Mouse (Mus musculus): ENCODE measurements around the gene Dhdh.
"Not testable (repeated sequence)": the region's sequence is repeated elsewhere in the genome, so short reads cannot be mapped to it uniquely, and the experiment has no call there.

DNA sequence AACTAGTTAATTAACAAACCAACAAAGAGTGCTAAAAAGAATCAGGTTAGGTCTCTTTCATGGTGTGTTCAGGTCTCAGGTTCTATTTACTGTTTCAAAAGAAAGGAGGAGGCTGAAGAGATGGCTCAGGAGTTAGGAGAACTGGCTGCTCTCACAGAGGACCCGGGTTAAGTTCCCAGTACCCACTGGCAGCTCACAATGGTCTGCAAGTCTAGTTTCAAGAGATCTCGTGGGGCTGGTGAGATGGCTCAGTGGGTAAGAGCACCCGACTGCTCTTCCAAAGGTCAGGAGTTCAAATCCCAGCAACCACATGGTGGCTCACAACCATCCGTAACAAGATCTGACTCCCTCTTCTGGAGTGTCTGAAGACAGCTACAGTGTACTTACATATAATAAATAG is 8.3 kb downstream of the Dhdh start:
- not testable (repeated sequence) for TF ChIP-seq CTCF (IDR thresholded peaks at IDR 0.05; ENCODE audit: extremely low read depth, insufficient read length, insufficient replicate concordance, low read depth, low read length); POLR2A (IDR thresholded peaks at IDR 0.05; ENCODE audit: low read depth, low read length)
